Mouse (Mus musculus): ENCODE results near the gene Tfap2b. TPM values are rescaled to one million over a fixed set of nuclear protein-coding genes. Genes with fewer than 3 reads are reported as not detected.
A peak's percentile ranks its signal among the peaks of the same experiment; 100 is the strongest.

The Tfap2b gene
- 239 and 249 TPM in 2 replicates for polyA plus RNA-seq (2014; fragmentation: Nextera tagmentation; extraction: Ambion mirVana)

GRCm38 (mm10) chr1:19208641-19209358, at the start of gene Tfap2b:
Gene Tfap2b (plus strand): TSS chr1:19208914.
- no peaks in the 10 kb centered on the region for H3K36me3 ChIP-seq (ENCODE audit: control insufficient read depth, insufficient read depth, low read length)
- H3K9me3 ChIP-seq (ENCODE audit: control insufficient read depth, low read length) = no peaks in the 10 kb centered on the region
- DNase-seq (peak; percentile 74), ATAC-seq (ENCODE audit: low FRiP score, low TSS enrichment) (peak; percentile 32)
- H3K4me2 ChIP-seq (ENCODE audit: low read length) = peak within 1 kb of the TSS; percentile 42
- peak within 1 kb of the TSS; percentile 42 for H3K4me3 ChIP-seq (replicated peaks; ENCODE audit: low read depth, low read length)
- peak within 1 kb of the TSS; percentile 89 for H3K27ac ChIP-seq (replicated peaks; ENCODE audit: low read depth, low read length)
- WGBS = under 1% methylated on average over 26 of the region's 26 CpGs
- peak within 1 kb of the TSS; percentile 65 for H3K9ac ChIP-seq (replicated peaks; ENCODE audit: low read length)
- H3K27me3 ChIP-seq (ENCODE audit: control insufficient read depth, insufficient read depth, low read length) = peaks cover 53% of the 10 kb centered on the region
- no peaks in the 10 kb centered on the region for H3K4me1 ChIP-seq (ENCODE audit: control insufficient read depth, insufficient read depth, low read length)

- H3K4me1 ChIP-seq (ENCODE audit: control insufficient read depth, insufficient read depth, low read length) = no peaks in the 10 kb centered on the region
- H3K9me3 ChIP-seq (ENCODE audit: control insufficient read depth, low read length) = no peaks in the 10 kb centered on the region
- no peaks in the 10 kb centered on the region for H3K27me3 ChIP-seq (ENCODE audit: control insufficient read depth, insufficient read depth, low read length)
- DNase-seq (peak; percentile 93), ATAC-seq (ENCODE audit: low FRiP score, low TSS enrichment) (peak; percentile 63; the same call in 1 of the 2 replicates)
- no peak overlapping the region for H3K27ac ChIP-seq (replicated peaks; ENCODE audit: low read depth, low read length)
- no peak overlapping the region for H3K4me3 ChIP-seq (replicated peaks; ENCODE audit: low read depth, low read length)
- WGBS = 7% methylated on average over 4 of the region's 4 CpGs
- no peaks in the 10 kb centered on the region for H3K36me3 ChIP-seq (ENCODE audit: control insufficient read depth, insufficient read depth, low read length)
- H3K9ac ChIP-seq (replicated peaks; ENCODE audit: low read length) = no peak overlapping the region
- H3K4me2 ChIP-seq (ENCODE audit: low read length) = no peak overlapping the region
Measured at GRCm38 (mm10) chr1:19178742-19179397, 29.8 kb upstream of the Tfap2b start.

GRCm38 (mm10) chr1:19205649-19206048, 3.1 kb upstream of the Tfap2b start:
- Histone ChIP-seq H3K9me3 (ENCODE audit: control insufficient read depth, low read length) (no peaks in the 10 kb centered on the region), H3K4me2 (ENCODE audit: low read length) (peak overlapping the region; percentile 54), H3K4me1 (ENCODE audit: control insufficient read depth, insufficient read depth, low read length) (no peaks in the 10 kb centered on the region), H3K9ac (replicated peaks; ENCODE audit: low read length) (no peak overlapping the region), H3K4me3 (replicated peaks; ENCODE audit: low read depth, low read length) (peak overlapping the region; percentile 25), H3K27me3 (ENCODE audit: control insufficient read depth, insufficient read depth, low read length) (peaks cover 45% of the 10 kb centered on the region), H3K36me3 (ENCODE audit: control insufficient read depth, insufficient read depth, low read length) (no peaks in the 10 kb centered on the region), H3K27ac (replicated peaks; ENCODE audit: low read depth, low read length) (no peak overlapping the region)
- ATAC-seq (ENCODE audit: low FRiP score, low TSS enrichment) (peak; percentile 24; the same call in 1 of the 2 replicates), DNase-seq (peak; percentile 89)
- WGBS = 4% methylated on average over 12 of the region's 12 CpGs

GRCm38 (mm10) chr1:19206194-19206593, 2.5 kb upstream of the Tfap2b start:
- no peak overlapping the region for H3K27ac ChIP-seq (replicated peaks; ENCODE audit: low read depth, low read length)
- peak; percentile 29; the same call in 1 of the 2 replicates for ATAC-seq (ENCODE audit: low FRiP score, low TSS enrichment)
- H3K9ac ChIP-seq (replicated peaks; ENCODE audit: low read length) = no peak overlapping the region
- H3K9me3 ChIP-seq (ENCODE audit: control insufficient read depth, low read length) = no peaks in the 10 kb centered on the region
- H3K36me3 ChIP-seq (ENCODE audit: control insufficient read depth, insufficient read depth, low read length) = no peaks in the 10 kb centered on the region
- H3K4me1 ChIP-seq (ENCODE audit: control insufficient read depth, insufficient read depth, low read length) = no peaks in the 10 kb centered on the region
- 1% methylated on average over 7 of the region's 7 CpGs for WGBS
- peak; percentile 86 for DNase-seq
- peaks cover 45% of the 10 kb centered on the region for H3K27me3 ChIP-seq (ENCODE audit: control insufficient read depth, insufficient read depth, low read length)
- peak overlapping the region; percentile 25; the same call in 1 of the 2 replicates for H3K4me3 ChIP-seq (replicated peaks; ENCODE audit: low read depth, low read length)
- peak overlapping the region; percentile 54 for H3K4me2 ChIP-seq (ENCODE audit: low read length)

GRCm38 (mm10) chr1:19207611-19208010, 1.1 kb upstream of the Tfap2b start:
- Histone ChIP-seq H3K27ac (replicated peaks; ENCODE audit: low read depth, low read length) (peak overlapping the region; percentile 73), H3K27me3 (ENCODE audit: control insufficient read depth, insufficient read depth, low read length) (peaks cover 48% of the 10 kb centered on the region), H3K9ac (replicated peaks; ENCODE audit: low read length) (peak overlapping the region; percentile 39; the same call in 1 of the 2 replicates), H3K36me3 (ENCODE audit: control insufficient read depth, insufficient read depth, low read length) (no peaks in the 10 kb centered on the region), H3K4me3 (replicated peaks; ENCODE audit: low read depth, low read length) (peak overlapping the region; percentile 20; the same call in 1 of the 2 replicates), H3K4me1 (ENCODE audit: control insufficient read depth, insufficient read depth, low read length) (no peaks in the 10 kb centered on the region), H3K4me2 (ENCODE audit: low read length) (peak overlapping the region; percentile 42), H3K9me3 (ENCODE audit: control insufficient read depth, low read length) (no peaks in the 10 kb centered on the region)
- under 1% methylated on average over 4 of the region's 4 CpGs for WGBS
- ATAC-seq (ENCODE audit: low FRiP score, low TSS enrichment) = no peak
- DNase-seq = peak; percentile 39

GRCm38 (mm10) chr1:19209359-19209745, 638 bp downstream of the Tfap2b start:
- under 1% methylated on average over 10 of the region's 10 CpGs for WGBS
- Histone ChIP-seq H3K27ac (replicated peaks; ENCODE audit: low read depth, low read length) (peak overlapping the region; percentile 89), H3K4me1 (ENCODE audit: control insufficient read depth, insufficient read depth, low read length) (no peaks in the 10 kb centered on the region), H3K9me3 (ENCODE audit: control insufficient read depth, low read length) (no peaks in the 10 kb centered on the region), H3K9ac (replicated peaks; ENCODE audit: low read length) (peak overlapping the region; percentile 65), H3K27me3 (ENCODE audit: control insufficient read depth, insufficient read depth, low read length) (peaks cover 58% of the 10 kb centered on the region), H3K4me3 (replicated peaks; ENCODE audit: low read depth, low read length) (peak overlapping the region; percentile 42), H3K36me3 (ENCODE audit: control insufficient read depth, insufficient read depth, low read length) (no peaks in the 10 kb centered on the region), H3K4me2 (ENCODE audit: low read length) (no peak overlapping the region; the same call in 1 of the 2 replicates)
- DNase-seq (no peak), ATAC-seq (ENCODE audit: low FRiP score, low TSS enrichment) (no peak)

GRCm38 (mm10) chr1:19209776-19210175, 1.1 kb downstream of the Tfap2b start:
- Histone ChIP-seq H3K9me3 (ENCODE audit: control insufficient read depth, low read length) (no peaks in the 10 kb centered on the region), H3K27ac (replicated peaks; ENCODE audit: low read depth, low read length) (peak overlapping the region; percentile 89), H3K27me3 (ENCODE audit: control insufficient read depth, insufficient read depth, low read length) (peaks cover 59% of the 10 kb centered on the region), H3K4me3 (replicated peaks; ENCODE audit: low read depth, low read length) (peak overlapping the region; percentile 42), H3K4me1 (ENCODE audit: control insufficient read depth, insufficient read depth, low read length) (no peaks in the 10 kb centered on the region), H3K9ac (replicated peaks; ENCODE audit: low read length) (peak overlapping the region; percentile 65), H3K4me2 (ENCODE audit: low read length) (peak overlapping the region; percentile 14), H3K36me3 (ENCODE audit: control insufficient read depth, insufficient read depth, low read length) (no peaks in the 10 kb centered on the region)
- DNase-seq (peak; percentile 56), ATAC-seq (ENCODE audit: low FRiP score, low TSS enrichment) (no peak; the same call in 1 of the 2 replicates)
- WGBS = under 1% methylated on average over 31 of the region's 31 CpGs

- whole genome bisulfite sequencing = under 1% methylated on average over 30 of the region's 30 CpGs
- Histone ChIP-seq H3K4me1 (ENCODE audit: control insufficient read depth, insufficient read depth, low read length) (no peaks in the 10 kb centered on the region), H3K9me3 (ENCODE audit: control insufficient read depth, low read length) (no peaks in the 10 kb centered on the region), H3K4me3 (replicated peaks; ENCODE audit: low read depth, low read length) (peak overlapping the region; percentile 42), H3K27me3 (ENCODE audit: control insufficient read depth, insufficient read depth, low read length) (peaks cover 63% of the 10 kb centered on the region), H3K9ac (replicated peaks; ENCODE audit: low read length) (peak overlapping the region; percentile 65), H3K4me2 (ENCODE audit: low read length) (peak overlapping the region; percentile 14), H3K27ac (replicated peaks; ENCODE audit: low read depth, low read length) (peak overlapping the region; percentile 89), H3K36me3 (ENCODE audit: control insufficient read depth, insufficient read depth, low read length) (no peaks in the 10 kb centered on the region)
- ATAC-seq (ENCODE audit: low FRiP score, low TSS enrichment) (no peak), DNase-seq (peak; percentile 47)
Measured at GRCm38 (mm10) chr1:19210215-19211032, 1.7 kb downstream of the Tfap2b start.

Data from midbrain, embryonic 14.5 days (tissue).